Mouse (Mus musculus) hindbrain, embryonic 15.5 days (tissue): ENCODE measurements at regions not wholly inside any gene's neighbourhood (a gene's known extent, or its start where the extent isn't known, plus 50 kb on each side); places are given as distances from the start of the nearest gene placed in this dataset.

Experiments
- ATAC-seq: fragments of 200-750 bp; cut with Nextera tagmentation; 2 replicates; pipeline ENCODE4 v1.8.0; 2017; ENCODE audit warnings: low read depth, moderate number of reproducible peaks, moderate TSS enrichment; ENCODE audit not compliant: low FRiP score
- H3K27ac ChIP-seq: fragments of 300-500 bp; sonication (generic); replicated peaks from 2 replicates; pipeline ENCODE4 v1.5.1; 2015; ENCODE audit warnings: mild to moderate bottlenecking, inconsistent platforms
- H3K27me3 ChIP-seq: fragments of 300-500 bp; sonication (generic); 2 replicates; pipeline ENCODE4 v1.6.1; 2015; ENCODE audit warnings: control low read depth, inconsistent platforms
- H3K36me3 ChIP-seq: fragments of 300-500 bp; sonication (generic); 2 replicates; pipeline ENCODE4 v1.6.1; 2015; ENCODE audit warnings: control low read depth, inconsistent platforms
- H3K4me1 ChIP-seq: fragments of 300-500 bp; sonication (generic); replicated peaks from 2 replicates; pipeline ENCODE4 v1.6.1; 2015; ENCODE audit warnings: control low read depth, inconsistent platforms
- H3K4me2 ChIP-seq: fragments of 300-500 bp; sonication (generic); 2 replicates; pipeline ENCODE4 v1.6.1; 2015; ENCODE audit warnings: moderate library complexity, mild to moderate bottlenecking, inconsistent platforms
- H3K4me3 ChIP-seq: fragments of 300-500 bp; sonication (generic); 2 replicates; pipeline ENCODE4 v1.5.1; 2015; ENCODE audit warnings: mild to moderate bottlenecking, inconsistent platforms
- H3K9ac ChIP-seq: fragments of 300-500 bp; sonication (generic); 2 replicates; pipeline ENCODE4 v1.6.1; 2015; ENCODE audit warnings: inconsistent platforms
- H3K9me3 ChIP-seq: fragments of 300-500 bp; sonication (generic); 2 replicates; pipeline ENCODE4 v1.6.1; 2016; ENCODE audit warnings: control low read depth, inconsistent platforms
- WGBS: fragments of 180-500 bp; shearing (Covaris S2); methylation state at CpG from one replicate; pipeline ENCODE4 v1.1.7; 2015; 5-methylcytosine and 5-hydroxymethylcytosine counted together

DNA sequence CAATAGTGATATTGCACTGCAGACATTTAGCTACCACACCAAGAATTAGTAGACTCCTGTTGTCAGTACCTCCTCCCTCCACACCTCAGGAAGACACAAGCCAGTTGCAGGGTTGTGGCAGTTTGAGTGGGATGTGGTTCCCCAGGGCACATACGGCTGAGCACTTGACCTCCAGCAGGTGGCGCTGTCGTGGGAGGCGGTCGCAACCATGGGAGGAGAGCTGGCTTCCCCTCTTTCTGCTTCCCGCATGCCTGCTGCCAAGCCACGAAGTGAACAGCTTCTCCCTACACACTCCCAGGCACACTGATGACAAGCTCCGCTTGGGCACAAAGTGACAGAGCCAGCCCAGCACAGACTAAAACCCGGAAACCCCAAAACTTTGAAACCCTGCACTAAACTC is 73.2 kb upstream of the Kctd3 start:
- peak; percentile 54; the same call in 1 of the 2 replicates for ATAC-seq
- Histone ChIP-seq H3K36me3 (no peaks in the 10 kb centered on the region), H3K4me1 (peaks cover 9% of the 10 kb centered on the region; the same call in 1 of the 2 replicates), H3K4me3 (no peak overlapping the region), H3K9me3 (0 out of 2 replicates have a peak, but pooled peaks cover 4% of the 10 kb centered on the region), H3K27me3 (no peaks in the 10 kb centered on the region), H3K9ac (no peak overlapping the region), H3K4me2 (no peak overlapping the region), H3K27ac (no peak overlapping the region)
- WGBS, result 25% methylated on average over 9 of the region's 9 CpGs

DNA sequence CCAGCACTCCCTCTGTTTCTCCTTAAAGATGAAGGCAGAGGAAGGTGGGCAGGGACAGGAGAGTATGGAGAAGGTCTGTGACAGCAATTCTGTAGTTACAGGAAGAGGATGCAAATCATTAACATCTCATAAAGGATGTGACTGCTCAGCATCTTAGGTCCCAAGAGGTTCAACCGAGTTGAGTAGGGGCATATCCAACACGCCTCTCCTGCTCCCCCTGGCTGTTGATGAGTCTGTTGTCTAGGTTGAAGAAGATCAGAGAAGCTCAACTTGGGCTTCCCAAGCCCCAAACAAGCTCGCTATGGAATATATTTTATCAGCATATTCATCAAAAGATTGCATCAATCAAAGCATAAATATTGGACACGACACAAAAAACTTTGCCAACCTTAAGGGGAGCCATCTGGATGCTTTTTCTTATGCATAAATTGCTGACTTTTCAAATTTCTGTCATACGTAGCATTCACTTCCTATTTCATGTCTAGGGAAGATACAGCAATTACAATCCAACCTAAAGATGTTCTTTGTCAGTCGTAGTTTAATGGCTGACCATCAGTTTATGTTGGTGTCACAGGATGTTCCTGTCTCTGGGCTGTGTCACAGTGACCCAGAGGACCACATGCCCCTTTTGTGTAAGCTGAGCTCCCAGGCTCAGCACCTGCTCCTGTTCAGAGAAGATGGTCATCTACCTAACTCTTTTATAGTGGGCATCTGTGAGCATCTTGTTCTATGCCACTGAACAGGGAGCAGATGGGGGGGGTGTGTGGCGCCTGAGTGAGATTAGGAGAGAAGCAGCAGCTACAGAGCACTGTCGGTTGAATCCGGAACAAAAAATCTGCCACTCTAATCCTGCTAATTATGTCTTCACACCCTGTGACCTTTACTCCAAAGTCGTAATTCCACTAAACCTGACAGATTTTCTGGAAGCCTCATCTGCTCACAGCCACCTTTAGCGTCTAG is 72.1 kb upstream of the Kctd3 start:
- Histone ChIP-seq H3K4me2 (no peak overlapping the region), H3K4me3 (no peak overlapping the region), H3K36me3 (no peaks in the 10 kb centered on the region), H3K4me1 (peaks cover 9% of the 10 kb centered on the region; the same call in 1 of the 2 replicates), H3K9me3 (0 out of 2 replicates have a peak, but pooled peaks cover 4% of the 10 kb centered on the region), H3K9ac (no peak overlapping the region), H3K27me3 (no peaks in the 10 kb centered on the region), H3K27ac (no peak overlapping the region)
- no peak for ATAC-seq
- WGBS, result 71% methylated on average over 11 of the region's 11 CpGs

DNA sequence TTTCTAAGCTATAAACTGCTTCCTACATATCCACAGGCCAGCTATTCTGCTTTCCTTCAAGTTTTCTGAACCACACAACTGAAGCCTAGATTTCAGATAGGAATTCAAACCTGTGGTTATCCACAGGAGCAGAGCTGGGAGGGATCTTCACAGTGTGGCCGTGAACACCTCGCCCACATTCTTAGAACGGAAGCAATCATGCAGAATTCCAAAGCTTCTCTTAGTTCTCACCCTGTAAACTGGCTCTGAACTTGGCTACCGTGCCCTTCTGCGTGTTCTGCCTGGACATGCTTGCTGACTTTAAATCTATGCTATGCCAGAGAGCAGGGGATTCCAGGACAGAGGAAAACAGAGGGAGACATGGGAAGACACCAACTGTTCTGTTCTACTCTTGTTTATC is 70.2 kb upstream of the Kctd3 start:
- Histone ChIP-seq H3K4me3 (no peak overlapping the region), H3K27ac (no peak overlapping the region), H3K4me1 (peaks cover 9% of the 10 kb centered on the region; the same call in 1 of the 2 replicates), H3K4me2 (no peak overlapping the region), H3K27me3 (no peaks in the 10 kb centered on the region), H3K9ac (no peak overlapping the region), H3K36me3 (no peaks in the 10 kb centered on the region), H3K9me3 (no peaks in the 10 kb centered on the region)
- ATAC-seq, result no peak
- 83% methylated on average over 5 of the region's 5 CpGs for WGBS

DNA sequence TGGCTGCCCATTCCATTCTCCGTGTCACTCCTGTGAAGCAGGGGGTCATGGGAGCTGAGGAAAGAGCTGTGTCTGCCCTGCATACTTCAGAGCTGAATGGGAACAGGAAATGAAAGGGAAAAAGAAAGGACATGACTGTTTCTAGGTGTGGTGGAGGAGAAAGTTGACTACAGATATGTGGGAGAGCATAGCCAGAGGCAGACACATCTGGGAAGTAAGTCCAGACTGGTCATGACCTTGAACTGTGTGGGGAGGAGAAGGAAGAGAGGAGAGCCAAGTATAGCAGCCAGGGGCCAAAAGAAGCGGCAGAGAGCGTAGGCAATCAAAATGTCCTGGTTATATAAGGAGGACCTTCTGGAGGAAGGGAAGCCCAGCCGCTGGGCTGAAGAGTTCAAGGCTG is 68.6 kb upstream of the Kctd3 start:
- Histone ChIP-seq H3K9ac (no peak overlapping the region), H3K4me3 (no peak overlapping the region), H3K27me3 (no peaks in the 10 kb centered on the region), H3K36me3 (no peaks in the 10 kb centered on the region), H3K27ac (no peak overlapping the region), H3K4me2 (no peak overlapping the region), H3K9me3 (no peaks in the 10 kb centered on the region), H3K4me1 (peaks cover 5% of the 10 kb centered on the region; the same call in 1 of the 2 replicates)
- no peak for ATAC-seq
- WGBS, result 90% methylated on average over 4 of the region's 4 CpGs

DNA sequence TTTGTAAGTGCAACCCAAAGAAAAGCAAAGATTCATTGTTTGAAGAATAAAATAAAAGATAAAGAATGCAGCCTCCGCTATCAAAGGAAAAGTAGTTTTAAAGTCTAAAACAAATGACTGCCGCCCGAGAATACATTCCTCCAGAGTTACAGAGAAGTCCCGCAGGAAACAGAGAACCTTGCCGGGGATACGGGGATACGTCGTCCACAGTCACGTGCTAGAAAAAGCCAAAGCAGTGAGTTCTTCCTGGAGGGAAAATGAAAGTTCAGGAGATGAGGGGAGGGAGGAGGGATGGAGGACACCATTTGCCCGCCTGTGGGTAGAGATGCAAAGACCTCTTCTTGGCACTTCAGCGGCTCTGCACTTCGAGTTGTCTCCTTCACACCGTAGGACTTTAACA is 68.0 kb upstream of the Kctd3 start:
- ATAC-seq, result no peak
- no peaks in the 10 kb centered on the region for H3K27me3 ChIP-seq
- no peaks in the 10 kb centered on the region for H3K9me3 ChIP-seq
- H3K27ac ChIP-seq, result no peak overlapping the region
- WGBS, result 81% methylated on average over 13 of the region's 13 CpGs
- H3K4me3 ChIP-seq, result no peak overlapping the region
- H3K9ac ChIP-seq, result no peak overlapping the region
- H3K36me3 ChIP-seq, result no peaks in the 10 kb centered on the region
- H3K4me1 ChIP-seq, result 0 out of 2 replicates have a peak, but pooled peaks cover under 1% of the 10 kb centered on the region
- no peak overlapping the region for H3K4me2 ChIP-seq

DNA sequence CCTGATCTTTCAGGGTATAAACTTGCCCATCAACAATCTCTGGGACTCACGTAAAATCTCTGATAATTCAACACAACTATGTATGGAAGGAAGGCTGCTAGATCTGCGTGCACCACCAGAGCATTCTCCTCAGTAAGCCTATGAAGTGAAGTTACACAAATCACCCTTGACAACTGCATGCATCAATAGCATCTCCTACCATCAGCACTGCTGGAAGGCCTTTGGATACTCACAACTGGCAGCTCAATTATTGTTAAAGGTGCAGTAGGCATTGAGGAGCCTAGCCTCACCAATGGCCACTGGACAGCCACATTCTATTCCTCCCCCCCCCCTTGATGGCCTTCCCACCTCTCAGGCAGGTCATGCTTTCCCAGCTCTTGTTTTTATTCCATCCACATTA is 64.9 kb upstream of the Kctd3 start:
- WGBS, result 88% methylated on average over 2 of the region's 2 CpGs
- no peak for ATAC-seq

DNA sequence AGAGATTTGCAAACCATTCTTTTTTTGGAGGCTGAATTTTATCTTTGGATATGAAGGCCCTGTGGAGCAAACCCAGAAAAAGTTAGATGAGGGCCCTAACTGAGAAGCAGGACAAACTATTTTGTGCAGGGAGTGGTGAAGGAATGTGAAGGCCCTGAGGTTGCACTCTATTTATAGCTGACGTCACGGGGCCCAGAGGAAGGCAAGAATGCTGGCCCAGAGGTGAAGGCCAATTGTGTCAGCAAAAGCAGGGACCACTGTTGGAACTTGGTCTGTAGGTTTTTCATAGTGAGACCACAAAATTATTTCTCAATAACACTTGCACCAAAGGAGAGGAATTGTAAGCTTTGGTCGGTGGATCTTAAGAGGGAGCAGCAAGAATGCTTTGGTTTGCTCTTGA is 60.6 kb upstream of the Kctd3 start:
- 84% methylated on average over 3 of the region's 3 CpGs for WGBS
- no peak for ATAC-seq
- Histone ChIP-seq H3K4me3 (no peak overlapping the region), H3K9me3 (no peaks in the 10 kb centered on the region), H3K4me2 (no peak overlapping the region), H3K36me3 (no peaks in the 10 kb centered on the region), H3K27ac (no peak overlapping the region), H3K27me3 (no peaks in the 10 kb centered on the region), H3K9ac (no peak overlapping the region), H3K4me1 (peaks cover 9% of the 10 kb centered on the region; the same call in 1 of the 2 replicates)

More for the DNA sequence above, 64.9 kb upstream of the Kctd3 start:
- H3K27ac ChIP-seq, result no peak overlapping the region
- no peak overlapping the region for H3K4me3 ChIP-seq
- no peaks in the 10 kb centered on the region for H3K27me3 ChIP-seq
- no peaks in the 10 kb centered on the region for H3K36me3 ChIP-seq
- no peak overlapping the region for H3K9ac ChIP-seq
- H3K4me1 ChIP-seq, result peaks cover 2% of the 10 kb centered on the region; the same call in 1 of the 2 replicates
- H3K4me2 ChIP-seq, result no peak overlapping the region
- no peaks in the 10 kb centered on the region for H3K9me3 ChIP-seq

DNA sequence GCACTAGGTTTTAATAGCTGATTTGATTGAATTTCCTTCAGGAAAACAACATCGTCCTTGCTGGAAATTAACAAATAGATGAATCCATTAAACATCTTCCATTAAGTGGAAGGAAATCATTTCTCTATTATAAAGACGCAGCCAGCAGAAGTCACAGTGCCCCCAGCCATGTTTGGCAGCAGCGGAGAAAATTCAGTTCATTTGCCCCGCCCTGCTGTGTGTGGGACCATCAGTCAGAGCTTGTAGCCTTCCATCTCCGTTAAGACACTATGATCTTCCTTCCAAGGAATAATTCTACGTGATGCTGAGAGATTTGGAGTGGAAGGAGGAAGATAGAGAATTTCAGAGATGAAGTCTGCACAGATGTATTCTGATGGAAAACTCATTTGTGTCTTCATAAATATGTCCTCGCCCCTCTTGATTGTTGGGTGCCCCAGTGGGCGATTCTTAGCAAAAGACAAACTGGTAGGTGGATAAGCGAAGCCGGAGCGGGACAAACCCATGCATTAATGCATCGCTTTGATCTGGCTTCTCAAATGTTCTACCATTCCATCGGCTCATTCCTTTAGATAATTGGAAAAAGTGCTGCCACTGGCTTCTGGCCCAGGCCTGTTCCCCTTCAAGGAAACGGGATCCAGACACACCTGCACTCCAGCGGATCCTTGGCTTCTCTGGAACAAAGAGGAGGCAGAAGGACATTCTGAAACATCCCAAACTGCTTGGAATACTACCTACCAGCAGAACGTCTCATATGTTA is 59.7 kb upstream of the Kctd3 start:
- peak overlapping the region; percentile 66 for H3K27ac ChIP-seq
- no peaks in the 10 kb centered on the region for H3K36me3 ChIP-seq
- peak overlapping the region; percentile 3; the same call in 1 of the 2 replicates for H3K4me2 ChIP-seq
- 60% methylated on average over 16 of the region's 16 CpGs for WGBS
- H3K4me1 ChIP-seq, result peaks cover 9% of the 10 kb centered on the region; the same call in 1 of the 2 replicates
- H3K4me3 ChIP-seq, result no peak overlapping the region
- no peak overlapping the region for H3K9ac ChIP-seq
- no peaks in the 10 kb centered on the region for H3K27me3 ChIP-seq
- ATAC-seq, result no peak
- H3K9me3 ChIP-seq, result no peaks in the 10 kb centered on the region

DNA sequence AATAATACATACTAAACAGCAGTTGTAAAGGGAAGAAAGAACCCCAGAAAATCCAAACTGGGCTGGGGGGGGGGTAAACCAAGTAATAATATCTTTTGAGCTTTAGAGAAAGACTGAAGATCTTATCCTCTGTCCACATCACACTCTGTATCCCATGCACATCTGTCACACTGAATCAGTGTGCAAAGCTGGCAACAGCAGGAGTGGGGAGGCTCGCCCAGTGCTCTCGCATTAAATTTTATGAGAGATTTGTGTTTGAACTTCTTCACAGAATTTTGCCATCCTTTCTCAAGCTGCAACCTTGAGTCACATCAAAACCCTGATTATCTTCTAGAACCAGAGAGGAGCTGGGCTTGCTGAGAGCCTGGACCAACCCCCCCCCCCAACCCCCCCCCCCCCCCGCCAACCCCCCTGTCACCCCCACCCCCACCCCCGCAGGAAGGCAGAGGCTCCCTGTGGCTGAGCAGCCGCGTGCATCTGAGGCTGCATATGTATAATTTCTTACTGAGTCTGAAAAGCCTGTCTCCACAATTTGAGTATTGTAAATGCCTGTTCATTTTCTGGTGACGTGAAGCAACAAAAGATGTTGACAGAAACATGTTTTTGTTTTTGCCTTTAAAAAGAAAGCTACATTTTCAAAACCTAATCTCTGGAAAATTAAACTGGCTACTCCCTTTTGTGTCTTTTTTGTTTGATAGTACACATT is 59.0 kb upstream of the Kctd3 start:
- ATAC-seq, result no peak
- WGBS, result 20% methylated on average over 6 of the region's 7 CpGs
- no peak overlapping the region for H3K4me3 ChIP-seq
- no peak overlapping the region for H3K4me2 ChIP-seq
- H3K27ac ChIP-seq, result peak overlapping the region; percentile 74
- H3K27me3 ChIP-seq, result no peaks in the 10 kb centered on the region
- H3K36me3 ChIP-seq, result no peaks in the 10 kb centered on the region
- no peaks in the 10 kb centered on the region for H3K9me3 ChIP-seq
- peaks cover 9% of the 10 kb centered on the region; the same call in 1 of the 2 replicates for H3K4me1 ChIP-seq
- no peak overlapping the region for H3K9ac ChIP-seq

DNA sequence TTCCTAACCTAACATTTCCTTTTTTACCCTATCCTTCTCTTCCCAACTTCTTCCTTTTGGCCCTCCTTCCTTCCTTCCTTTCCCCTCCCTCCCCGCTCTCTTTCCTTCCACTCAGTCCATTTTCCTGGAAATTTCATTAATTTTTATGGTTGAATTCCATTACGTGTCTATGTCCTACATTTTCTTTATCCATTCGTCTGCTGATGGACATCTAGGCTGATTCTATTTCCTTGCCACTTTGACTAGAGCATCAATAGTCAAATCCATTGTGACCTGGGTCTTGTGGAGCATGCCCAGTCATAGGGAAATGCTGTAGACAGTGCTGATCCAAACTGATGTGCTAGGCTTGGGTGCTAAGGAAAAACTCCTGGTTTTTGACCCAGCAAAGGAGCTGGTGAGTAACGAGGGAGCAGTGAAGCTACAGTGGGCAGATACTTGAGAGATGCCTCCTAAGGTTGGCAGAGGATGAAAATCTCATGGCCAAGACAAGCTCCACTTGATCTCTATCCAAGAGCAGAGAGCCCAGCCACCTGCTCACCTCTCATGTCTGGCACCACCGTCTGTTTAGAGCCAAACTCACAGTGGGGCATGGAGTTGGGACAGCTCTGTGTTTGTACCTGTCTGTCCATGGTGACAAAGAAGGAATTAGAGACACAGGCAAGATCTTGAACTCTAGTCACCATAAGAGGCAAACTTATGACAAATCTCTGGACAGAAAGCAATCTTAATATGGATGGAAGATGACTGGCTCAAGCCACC is 57.7 kb upstream of the Kctd3 start:
- Histone ChIP-seq H3K4me1 (peaks cover 9% of the 10 kb centered on the region; the same call in 1 of the 2 replicates), H3K27me3 (no peaks in the 10 kb centered on the region), H3K4me3 (no peak overlapping the region), H3K36me3 (no peaks in the 10 kb centered on the region), H3K27ac (peak overlapping the region; percentile 74), H3K4me2 (no peak overlapping the region), H3K9me3 (no peaks in the 10 kb centered on the region), H3K9ac (no peak overlapping the region)
- no peak for ATAC-seq
- WGBS, result 84% methylated on average over 5 of the region's 5 CpGs

DNA sequence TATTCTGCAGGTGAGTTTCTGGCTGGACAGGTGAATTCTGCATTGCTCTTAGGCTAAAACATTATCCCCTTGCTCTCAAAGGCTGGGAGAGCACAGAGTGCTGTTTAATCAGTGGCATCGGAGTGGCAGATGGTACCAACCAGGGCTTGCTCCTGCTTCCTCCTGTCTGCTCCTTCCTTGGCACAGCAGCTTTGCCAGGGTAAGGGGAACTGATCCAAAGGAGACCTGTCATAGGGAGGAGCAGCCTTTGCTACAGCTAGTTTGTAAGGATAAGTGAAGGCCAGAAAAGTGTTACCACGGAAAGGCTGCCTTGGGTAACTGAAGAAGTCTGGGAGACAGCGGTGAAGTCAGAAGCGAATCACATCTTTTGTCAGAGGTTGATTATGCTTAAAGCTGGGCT is 57.0 kb upstream of the Kctd3 start:
- H3K27me3 ChIP-seq, result no peaks in the 10 kb centered on the region
- no peaks in the 10 kb centered on the region for H3K36me3 ChIP-seq
- H3K4me2 ChIP-seq, result no peak overlapping the region
- ATAC-seq, result no peak
- peaks cover 9% of the 10 kb centered on the region; the same call in 1 of the 2 replicates for H3K4me1 ChIP-seq
- H3K9me3 ChIP-seq, result no peaks in the 10 kb centered on the region
- WGBS, result 75% methylated on average over 4 of the region's 4 CpGs
- H3K27ac ChIP-seq, result peak overlapping the region; percentile 52
- H3K9ac ChIP-seq, result no peak overlapping the region
- no peak overlapping the region for H3K4me3 ChIP-seq
